Mouse (Mus musculus) kidney, postnatal 0 days (tissue): ENCODE results near the gene Klk1b8. TPM values are rescaled to one million over a fixed set of nuclear protein-coding genes. Genes with fewer than 3 reads are reported as not detected.

ENCODE experiments used
- ATAC-seq: fragments of 200-750 bp; cut with Nextera tagmentation; replicated peaks from 2 replicates; pipeline ENCODE4 v1.8.0; 2017; ENCODE audit warnings: low read depth, moderate number of reproducible peaks, moderate TSS enrichment, moderate library complexity; ENCODE audit not compliant: low FRiP score
- DNase-seq: peaks from one replicate; pipeline ENCODE4 v3.0.0-alpha.2; 2016; ENCODE audit warnings: low spot score
- H3K27ac ChIP-seq: fragments of 300-500 bp; sonication (generic); 2 replicates; pipeline ENCODE4 v1.5.1; 2014; ENCODE audit warnings: mild to moderate bottlenecking
- H3K27me3 ChIP-seq: fragments of 300-500 bp; sonication (generic); 2 replicates; pipeline ENCODE4 v1.6.1; 2014; ENCODE audit warnings: low read length, mixed read lengths; ENCODE audit not compliant: insufficient read depth
- H3K36me3 ChIP-seq: fragments of 300-500 bp; sonication (generic); 2 replicates; pipeline ENCODE4 v1.6.1; 2014; ENCODE audit warnings: low read length, mixed read lengths; ENCODE audit not compliant: insufficient read depth
- H3K4me1 ChIP-seq: fragments of 300-500 bp; sonication (generic); replicated peaks from 2 replicates; pipeline ENCODE4 v1.6.1; 2014; ENCODE audit warnings: antibody characterized with exemption, low read length, mixed read lengths; ENCODE audit not compliant: insufficient read depth
- H3K4me2 ChIP-seq: fragments of 300-500 bp; sonication (generic); 2 replicates; pipeline ENCODE4 v1.6.1; 2014; ENCODE audit warnings: mild to moderate bottlenecking, low read length, moderate library complexity, mixed read lengths
- H3K4me3 ChIP-seq: fragments of 300-500 bp; sonication (generic); replicated peaks from 2 replicates; pipeline ENCODE4 v1.5.1; 2014; ENCODE audit warnings: low read depth, low read length
- H3K9ac ChIP-seq: fragments of 300-500 bp; sonication (generic); 2 replicates; pipeline ENCODE4 v1.6.1; 2014; ENCODE audit warnings: low read depth, low read length
- H3K9me3 ChIP-seq: fragments of 300-500 bp; sonication (generic); replicated peaks from 2 replicates; pipeline ENCODE4 v1.6.1; 2016; ENCODE audit warnings: low read length, inconsistent platforms, mixed read lengths
- CTCF ChIP-seq: IDR thresholded peaks from 2 replicates; pipeline ENCODE4 v1.5.1; 2016; ENCODE audit warnings: antibody characterized with exemption, low read depth, mild to moderate bottlenecking, moderate library complexity
- WGBS: fragments of 180-500 bp; shearing (Covaris S2); extraction: QIAGEN DNeasy Blood & Tissue Kit; methylation state at CpG from one replicate; pipeline ENCODE4 v1.1.7; 2014; 5-methylcytosine and 5-hydroxymethylcytosine counted together
- polyA plus RNA-seq: library from polyadenylated mRNA; unstranded; fragments of >200 nt; fragmentation: Nextera tagmentation; extraction: Ambion mirVana; gene quantifications from 2 replicates; pipeline ENCODE4 v1.2.1, GENCODE M21; 2015

Gene Klk1b8
- 0.18 and 0.75 TPM in 2 replicates for polyA plus RNA-seq

DNA sequence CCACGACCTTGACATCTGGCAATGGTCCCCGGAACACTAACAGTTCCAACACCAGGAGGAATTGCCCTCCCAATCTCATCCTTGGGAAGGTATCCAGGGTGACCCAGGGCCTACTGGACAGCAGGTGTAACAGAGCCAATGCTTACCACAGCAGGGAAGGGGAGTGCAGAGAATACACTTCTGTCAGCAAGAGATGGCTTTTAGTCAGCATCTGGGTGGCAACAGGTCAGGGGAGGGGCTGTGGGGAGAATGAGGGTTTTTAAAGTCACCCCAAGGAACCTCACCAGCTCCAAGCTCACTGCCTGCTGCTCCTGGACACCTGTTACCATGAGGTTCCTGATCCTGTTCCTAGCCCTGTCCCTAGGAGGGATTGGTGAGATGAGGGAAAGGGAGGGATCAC, at the start of gene Klk1b8:
TSS of gene Klk1b8 (plus strand) at position 301 of the 400 bp plus-strand sequence.
- no peaks in the 10 kb centered on the region for H3K36me3 ChIP-seq
- no peak for ATAC-seq
- no peaks in the 10 kb centered on the region for H3K9me3 ChIP-seq
- 71% methylated on average over 2 of the region's 2 CpGs for WGBS
- no peak within 1 kb of the TSS for H3K4me2 ChIP-seq
- no peak within 1 kb of the TSS for H3K27ac ChIP-seq
- DNase-seq: no peak
- no peak within 1 kb of the TSS for H3K4me3 ChIP-seq
- no peak within 1 kb of the TSS for H3K9ac ChIP-seq
- H3K27me3 ChIP-seq: no peaks in the 10 kb centered on the region
- no peaks in the 10 kb centered on the region for H3K4me1 ChIP-seq
- no peak for TF ChIP-seq CTCF

- no peak for TF ChIP-seq CTCF
- no peak overlapping the region for H3K27ac ChIP-seq
- H3K27me3 ChIP-seq: no peaks in the 10 kb centered on the region
- no peaks in the 10 kb centered on the region for H3K9me3 ChIP-seq
- DNase-seq: no peak
- H3K4me2 ChIP-seq: no peak overlapping the region
- no peaks in the 10 kb centered on the region for H3K4me1 ChIP-seq
- WGBS: 70% methylated on average over 9 of the region's 9 CpGs
- no peak overlapping the region for H3K4me3 ChIP-seq
- H3K9ac ChIP-seq: no peak overlapping the region
- H3K36me3 ChIP-seq: no peaks in the 10 kb centered on the region
- ATAC-seq: no peak
Observed at GRCm38 (mm10) chr7:43914821-43915220, 35.6 kb upstream of the Klk1b8 start.

GRCm38 (mm10) chr7:43918426-43918825, 32.0 kb upstream of the Klk1b8 start:
- DNase-seq: no peak
- WGBS: 59% methylated on average over 13 of the region's 13 CpGs
- TF ChIP-seq CTCF: no peak
- Histone ChIP-seq H3K27me3 (no peaks in the 10 kb centered on the region), H3K36me3 (no peaks in the 10 kb centered on the region), H3K4me2 (no peak overlapping the region), H3K9ac (no peak overlapping the region), H3K27ac (no peak overlapping the region), H3K4me3 (no peak overlapping the region), H3K9me3 (no peaks in the 10 kb centered on the region), H3K4me1 (no peaks in the 10 kb centered on the region)
- no peak for ATAC-seq

DNA sequence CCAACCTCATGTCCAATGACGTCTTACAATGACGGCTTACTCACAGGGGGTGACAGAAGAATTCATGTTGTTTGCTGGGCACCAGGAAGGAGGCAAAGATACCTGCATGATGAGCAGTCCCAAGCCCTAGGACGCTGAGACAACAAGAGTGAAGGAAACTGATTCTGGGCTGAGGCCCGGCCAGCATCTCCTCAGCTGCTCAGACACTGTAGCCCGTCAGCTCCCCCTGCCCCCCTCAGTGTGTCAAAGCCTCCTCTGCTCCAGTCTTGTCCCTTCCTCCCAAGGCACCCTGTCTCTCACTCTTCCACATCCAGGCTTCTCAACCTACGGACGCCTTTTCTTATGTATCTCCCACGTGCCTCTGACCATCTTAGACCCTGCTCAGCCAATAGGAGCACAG, 31.6 kb upstream of the Klk1b8 start:
- TF ChIP-seq CTCF: no peak
- WGBS: 64% methylated on average over 8 of the region's 8 CpGs
- Histone ChIP-seq H3K9ac (no peak overlapping the region), H3K4me3 (no peak overlapping the region), H3K36me3 (no peaks in the 10 kb centered on the region), H3K9me3 (no peaks in the 10 kb centered on the region), H3K4me1 (no peaks in the 10 kb centered on the region), H3K27ac (no peak overlapping the region), H3K27me3 (no peaks in the 10 kb centered on the region), H3K4me2 (no peak overlapping the region)
- DNase-seq (no peak), ATAC-seq (no peak)

DNA sequence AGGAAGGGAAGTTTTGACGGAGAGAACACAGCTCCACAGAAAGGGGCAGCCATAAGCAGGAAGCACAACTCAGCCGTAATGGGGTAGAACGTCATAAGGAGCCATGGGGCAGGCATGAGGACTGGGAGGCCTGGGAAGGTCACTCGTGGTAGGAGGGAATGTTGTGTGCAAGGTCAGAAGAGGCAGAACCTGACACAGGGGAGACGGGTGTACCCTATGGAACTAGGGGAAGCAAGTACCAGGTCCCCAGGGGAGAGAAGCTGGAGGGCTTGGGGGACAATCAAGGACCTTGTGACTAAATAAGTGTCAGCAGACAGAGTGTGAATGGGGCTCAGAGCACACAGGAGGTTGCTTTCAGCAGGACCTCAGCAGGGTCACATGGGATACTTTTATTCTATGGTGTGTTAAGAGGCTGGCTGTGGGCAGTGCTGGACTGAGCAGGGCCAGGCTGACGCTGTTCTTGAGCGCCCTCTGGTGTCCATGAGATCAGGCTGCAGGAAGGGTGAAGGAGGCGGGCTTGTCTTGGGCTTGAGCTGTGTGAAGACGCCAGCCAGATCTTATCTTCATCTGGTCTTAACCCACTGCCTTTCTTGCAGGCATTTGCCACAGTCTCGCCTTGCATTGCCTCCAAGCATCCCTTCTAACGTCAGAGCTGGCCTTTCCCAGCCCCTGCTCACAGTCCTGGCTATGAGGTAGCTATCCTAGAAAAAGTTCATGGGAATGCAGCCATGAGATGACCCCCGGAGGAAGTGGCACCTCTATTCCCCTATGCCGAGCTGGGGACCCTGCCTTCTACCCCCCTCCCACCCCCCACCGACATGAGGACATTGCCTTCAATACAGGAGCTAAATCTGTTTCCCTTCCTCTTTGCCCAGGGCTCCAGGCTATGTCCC, 30.7 kb upstream of the Klk1b8 start:
- Histone ChIP-seq H3K4me1 (no peaks in the 10 kb centered on the region), H3K27me3 (no peaks in the 10 kb centered on the region), H3K36me3 (no peaks in the 10 kb centered on the region), H3K27ac (no peak overlapping the region), H3K9ac (no peak overlapping the region), H3K4me3 (no peak overlapping the region), H3K9me3 (no peaks in the 10 kb centered on the region), H3K4me2 (no peak overlapping the region)
- WGBS: 29% methylated on average over 14 of the region's 14 CpGs
- TF ChIP-seq CTCF: peak; percentile 95
- ATAC-seq (peak; percentile 89), DNase-seq (peak; percentile 87)

DNA sequence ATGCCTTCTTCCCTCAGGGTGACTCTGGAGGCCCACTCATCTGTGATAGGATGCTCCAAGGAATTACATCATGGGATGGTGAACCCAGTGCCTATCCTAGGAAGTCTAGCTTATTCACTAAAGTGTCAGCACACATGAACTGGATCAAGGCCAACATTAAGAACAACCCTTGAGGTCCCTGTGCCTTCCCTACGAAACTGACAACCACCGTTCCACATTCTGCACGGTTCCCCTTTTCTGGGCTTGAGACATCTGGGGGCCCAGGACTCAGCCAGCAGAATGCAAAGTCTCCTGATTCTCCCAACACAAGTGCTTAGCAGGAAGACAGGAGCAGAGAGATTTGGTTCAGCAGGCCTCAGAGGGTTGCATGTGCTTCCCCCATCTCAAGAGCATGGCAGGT, 29.9 kb upstream of the Klk1b8 start:
- Histone ChIP-seq H3K9me3 (no peaks in the 10 kb centered on the region), H3K4me2 (no peak overlapping the region), H3K4me1 (no peaks in the 10 kb centered on the region), H3K36me3 (no peaks in the 10 kb centered on the region), H3K27ac (no peak overlapping the region), H3K4me3 (no peak overlapping the region), H3K9ac (no peak overlapping the region), H3K27me3 (no peaks in the 10 kb centered on the region)
- TF ChIP-seq CTCF: no peak
- ATAC-seq (no peak), DNase-seq (no peak)
- 88% methylated on average over 3 of the region's 3 CpGs for WGBS
